6 mouse cellular contexts compared by ENCODE assay signal in the genomic region with DNA sequence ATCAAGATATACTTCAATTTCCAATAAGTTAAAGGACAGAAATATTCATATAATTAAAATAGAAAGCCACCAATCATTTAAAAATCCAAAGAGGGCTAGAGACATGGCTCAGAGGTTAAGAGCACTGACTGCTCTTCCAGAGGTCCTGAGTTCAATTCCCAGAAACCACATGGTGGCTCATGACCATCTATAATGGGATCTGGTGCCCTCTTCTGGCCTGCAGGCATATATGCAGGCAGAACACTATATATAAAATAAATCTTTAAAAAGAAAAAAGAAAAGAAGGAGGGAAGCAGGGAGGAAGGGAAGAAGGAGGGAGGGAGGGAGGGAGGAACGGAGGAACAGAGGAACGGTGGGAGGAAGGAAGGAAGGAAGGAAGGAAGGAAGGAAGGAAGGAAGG. TPM values are rescaled to one million over a fixed set of nuclear protein-coding genes. Genes with fewer than 3 reads are reported as not detected.
"Had no signal": no experiment of that assay in that cellular context is flagged by ENCODE, and none has a peak within 500 bp of the region (broad histone marks: within the 10 kb centered on the region; RNA-seq: fewer than 3 reads in every experiment).

No protein-coding gene starts in this region.

RNA-seq across cellular contexts. Expression of a gene that starts 42.7 kb away (rescaled TPM):
- total RNA-seq: layer of hippocampus, adult 18-20 months; layer of hippocampus, postnatal 25 days; left cerebral cortex, postnatal 10 days; left cerebral cortex, postnatal 36 days had no signal
- polyA plus RNA-seq: midbrain, embryonic 13.5 days; midbrain, embryonic 16.5 days had no signal
